Mouse (Mus musculus) heart, postnatal 0 days (tissue): ENCODE measurements around the gene Plscr5.

Source experiments
- CTCF ChIP-seq: IDR thresholded peaks from 2 replicates; pipeline ENCODE4 v1.5.1; 2016; ENCODE audit warnings: antibody characterized with exemption, control low read depth, low read depth
- EP300 ChIP-seq: IDR thresholded peaks from 2 replicates; pipeline ENCODE4 v1.6.1; 2016; ENCODE audit warnings: antibody characterized with exemption, low read depth

GRCm38 (mm10) chr9:92229833-92230205, 37.1 kb downstream of the Plscr5 start:
- TF ChIP-seq CTCF: no peak
- TF ChIP-seq EP300: no peak
